Comparison of ENCODE assay signal across 8 mouse cellular contexts in the genomic region with DNA sequence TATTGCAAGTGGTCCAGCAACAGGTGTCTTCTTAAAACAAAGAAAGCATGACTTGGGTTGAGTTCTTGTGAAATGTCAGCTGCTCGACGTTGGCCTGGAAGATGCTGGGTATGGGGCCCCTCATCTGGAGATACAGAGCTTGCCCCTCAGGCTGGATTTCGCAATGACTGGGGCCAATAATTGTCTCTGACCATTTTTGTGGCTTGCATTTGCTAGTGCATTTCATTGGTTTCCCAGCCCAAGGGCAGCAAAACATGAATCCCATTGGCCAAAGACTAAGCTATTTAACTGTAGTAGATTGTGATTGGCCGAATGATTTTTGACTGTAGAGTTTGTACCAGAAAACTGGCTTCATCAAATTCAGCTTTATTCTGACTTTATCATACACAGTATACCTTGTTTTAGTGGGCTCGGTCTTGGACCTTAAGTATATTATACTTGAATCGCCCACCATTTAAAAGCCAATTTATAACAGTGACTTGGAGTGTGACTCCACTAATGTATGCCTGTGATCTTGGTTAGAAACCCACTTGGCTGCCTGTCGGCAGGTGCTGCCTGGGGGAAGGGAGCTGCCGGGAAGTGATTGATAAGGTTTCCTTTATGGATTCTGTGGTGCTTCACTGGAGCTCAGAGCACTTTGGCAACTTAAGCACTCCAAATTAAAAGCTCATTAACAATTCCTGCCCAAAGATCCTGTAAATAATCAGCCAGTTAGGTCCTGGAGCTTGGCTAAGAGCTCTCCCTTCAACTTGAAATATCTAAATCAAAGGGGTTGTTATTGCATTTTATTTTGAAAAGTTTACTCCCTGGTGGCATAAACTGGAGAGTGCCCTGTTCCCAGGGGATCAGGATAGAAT. TPM values are rescaled to one million over a fixed set of nuclear protein-coding genes. Genes with fewer than 3 reads are reported as not detected.
DNase-seq lines count a peak whose midpoint lies in the region; ATAC-seq lines count a peak whose summit lies in the region.

No protein-coding gene starts in this region.

- peak overlapping the region; percentile 91 for H3K4me3 ChIP-seq in forebrain, embryonic 14.5 days (ENCODE audit: low read depth, low read length)
- H3K4me3 ChIP-seq in limb, embryonic 10.5 days: peak overlapping the region; percentile 92
- H3K4me3 ChIP-seq in neural tube, embryonic 15.5 days (replicated peaks): peak overlapping the region; percentile 94

- H3K4me1 ChIP-seq in forebrain, embryonic 14.5 days (ENCODE audit: control insufficient read depth, insufficient read depth, low read length): peaks cover 13% of the 10 kb centered on the region
- H3K4me1 ChIP-seq in limb, embryonic 10.5 days: peaks cover 33% of the 10 kb centered on the region
- H3K4me1 ChIP-seq in neural tube, embryonic 15.5 days: peaks cover 37% of the 10 kb centered on the region

- H3K36me3 ChIP-seq in forebrain, embryonic 14.5 days (ENCODE audit: control insufficient read depth, insufficient read depth, low read length): no peaks in the 10 kb centered on the region
- H3K36me3 ChIP-seq in limb, embryonic 10.5 days: peaks cover 12% of the 10 kb centered on the region
- peaks cover 2% of the 10 kb centered on the region; the same call in 1 of the 2 replicates for H3K36me3 ChIP-seq in neural tube, embryonic 15.5 days

- H3K9me3 ChIP-seq in forebrain, embryonic 14.5 days (replicated peaks; ENCODE audit: control insufficient read depth, low read length): no peaks in the 10 kb centered on the region
- no peaks in the 10 kb centered on the region for H3K9me3 ChIP-seq in limb, embryonic 10.5 days (replicated peaks)
- no peaks in the 10 kb centered on the region for H3K9me3 ChIP-seq in neural tube, embryonic 15.5 days (replicated peaks)

- H3K4me2 ChIP-seq in forebrain, embryonic 14.5 days (ENCODE audit: low read length): peak overlapping the region; percentile 81
- H3K4me2 ChIP-seq in neural tube, embryonic 15.5 days: peak overlapping the region; percentile 72

- no peak overlapping the region for H3K27ac ChIP-seq in forebrain, embryonic 14.5 days (ENCODE audit: low read depth, low read length)
- peak overlapping the region; percentile 95 for H3K27ac ChIP-seq in limb, embryonic 10.5 days
- no peak overlapping the region for H3K27ac ChIP-seq in neural tube, embryonic 15.5 days (replicated peaks)

- DNase-seq in retina, postnatal 1 day: peak; percentile 18
- DNase-seq in retina, embryonic 14.5 days (ENCODE audit: low spot score): no peak
- no peak for DNase-seq in forebrain, embryonic 14.5 days (ENCODE audit: low spot score)
- DNase-seq in limb, embryonic 10.5 days (ENCODE audit: low spot score): no peak
- DNase-seq in gastrocnemius, postnatal 10 days: no peak
- DNase-seq in frontal cortex, postnatal 25 days (ENCODE audit: low spot score in 2 of 2): no peak
- no peak for DNase-seq in right cerebral cortex, adult 18-20 months

- no peaks in the 10 kb centered on the region for H3K27me3 ChIP-seq in forebrain, embryonic 14.5 days (replicated peaks; ENCODE audit: control insufficient read depth, insufficient read depth, low read length)
- no peaks in the 10 kb centered on the region for H3K27me3 ChIP-seq in limb, embryonic 10.5 days (ENCODE audit: low read depth, poor library complexity, severe bottlenecking)
- H3K27me3 ChIP-seq in neural tube, embryonic 15.5 days (replicated peaks): no peaks in the 10 kb centered on the region

- WGBS in forebrain, embryonic 14.5 days: 70% methylated on average over 8 of the region's 8 CpGs
- WGBS in limb, embryonic 10.5 days: 52% methylated on average over 8 of the region's 8 CpGs
- WGBS in neural tube, embryonic 15.5 days: 41% methylated on average over 8 of the region's 8 CpGs

- no peak for ATAC-seq in forebrain, embryonic 14.5 days
- ATAC-seq in neural tube, embryonic 15.5 days (ENCODE audit: low FRiP score): no peak

- peak overlapping the region; percentile 86; the same call in 1 of the 2 replicates for H3K9ac ChIP-seq in forebrain, embryonic 14.5 days (ENCODE audit: low read length)
- H3K9ac ChIP-seq in neural tube, embryonic 15.5 days (replicated peaks): no peak overlapping the region; the same call in 1 of the 2 replicates

RNA-seq across cellular contexts. Expression of a gene that starts 1.2 kb away (rescaled TPM):
- polyA plus RNA-seq in forebrain, embryonic 14.5 days (2014; fragmentation: Nextera tagmentation; extraction: Ambion mirVana): 225 and 247 TPM in 2 replicates
- polyA plus RNA-seq in limb, embryonic 10.5 days (2016; fragmentation: Nextera tagmentation; extraction: Ambion mirVana): 114 and 147 TPM in 2 replicates
- polyA plus RNA-seq in neural tube, embryonic 15.5 days (2015; fragmentation: Nextera tagmentation; extraction: Ambion mirVana): 223 and 244 TPM in 2 replicates
- 10 to 100 TPM; 73.6 to 80.3 TPM for total RNA-seq in gastrocnemius, postnatal 10 days (2021)

RNA-seq across cellular contexts. Expression of a gene that starts 54.5 kb away (rescaled TPM):
- 84.3 and 96.1 TPM in 2 replicates for polyA plus RNA-seq in forebrain, embryonic 14.5 days (2014; fragmentation: Nextera tagmentation; extraction: Ambion mirVana)
- polyA plus RNA-seq in limb, embryonic 10.5 days (2016; fragmentation: Nextera tagmentation; extraction: Ambion mirVana): 100 and 106 TPM in 2 replicates
- 95.6 and 95.8 TPM in 2 replicates for polyA plus RNA-seq in neural tube, embryonic 15.5 days (2015; fragmentation: Nextera tagmentation; extraction: Ambion mirVana)
- 10 to 100 TPM; 48.0 to 54.5 TPM for total RNA-seq in gastrocnemius, postnatal 10 days (2021)
